Comparison of ENCODE assay signal across 51 mouse cellular contexts in the genomic region with DNA sequence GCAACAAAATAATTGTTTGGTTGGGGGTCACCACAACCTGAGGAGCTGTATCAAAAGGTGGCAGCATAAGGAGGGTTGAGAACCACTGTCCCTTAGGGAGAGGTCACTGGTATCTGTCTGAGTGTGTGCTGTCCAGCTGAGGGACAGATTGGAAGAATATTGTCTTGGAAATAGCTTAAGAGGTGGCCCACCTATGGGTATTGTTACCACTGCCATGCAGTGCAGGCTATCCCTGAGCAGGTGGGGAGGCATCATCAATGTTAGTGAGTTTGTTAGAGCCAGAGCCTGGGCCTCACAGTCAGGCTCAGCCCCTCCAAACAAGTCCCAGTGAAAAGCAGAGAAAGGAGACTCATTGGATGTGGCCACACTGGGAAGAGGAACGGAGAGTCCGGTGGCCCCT. TPM values are rescaled to one million over a fixed set of nuclear protein-coding genes. Genes with fewer than 3 reads are reported as not detected.
"Had no signal": no experiment of that assay in that cellular context is flagged by ENCODE, and none has a peak within 500 bp of the region (broad histone marks: within the 10 kb centered on the region; RNA-seq: fewer than 3 reads in every experiment).

No protein-coding gene starts in this region.

- H3K9me3 ChIP-seq: heart, embryonic 13.5 days; heart, embryonic 15.5 days; hindbrain, embryonic 10.5 days; hindbrain, embryonic 12.5 days; hindbrain, embryonic 13.5 days; hindbrain, embryonic 15.5 days; intestine, embryonic 15.5 days; kidney, embryonic 15.5 days had no signal

- H3K9ac ChIP-seq: heart, embryonic 13.5 days; heart, embryonic 15.5 days; hindbrain, embryonic 12.5 days; hindbrain, embryonic 13.5 days; hindbrain, embryonic 14.5 days; hindbrain, embryonic 15.5 days; intestine, embryonic 15.5 days; kidney, embryonic 15.5 days had no signal

- H3K36me3 ChIP-seq: heart, embryonic 13.5 days; heart, embryonic 15.5 days; hindbrain, embryonic 10.5 days; hindbrain, embryonic 12.5 days; hindbrain, embryonic 13.5 days; hindbrain, embryonic 15.5 days; intestine, embryonic 15.5 days; kidney, embryonic 15.5 days had no signal

- H3K4me1 ChIP-seq: hindbrain, embryonic 12.5 days; hindbrain, embryonic 13.5 days; hindbrain, embryonic 15.5 days; intestine, embryonic 15.5 days had no signal

- H3K4me3 ChIP-seq: heart, embryonic 13.5 days; heart, embryonic 15.5 days; hindbrain, embryonic 10.5 days; hindbrain, embryonic 12.5 days; hindbrain, embryonic 13.5 days; hindbrain, embryonic 15.5 days; intestine, embryonic 15.5 days; kidney, embryonic 15.5 days; layer of hippocampus, adult 2 months; left cerebral cortex, adult 2 months had no signal

- ATAC-seq: hindbrain, embryonic 16.5 days; hindbrain, postnatal 0 days; inflammation-experienced regulatory T-cells, adult 6 months; intestine, postnatal 0 days had no signal

- H3K27ac ChIP-seq: heart, embryonic 13.5 days; heart, embryonic 15.5 days; hindbrain, embryonic 10.5 days; hindbrain, embryonic 12.5 days; hindbrain, embryonic 13.5 days; hindbrain, embryonic 14.5 days; hindbrain, embryonic 15.5 days; hindbrain, postnatal 0 days; intestine, embryonic 15.5 days; kidney, embryonic 15.5 days; kidney, postnatal 0 days; layer of hippocampus, adult 2 months; left cerebral cortex, adult 2 months had no signal

- DNase-seq: heart, postnatal 10 days; heart, postnatal 14 days; heart, postnatal 36 days; heart, postnatal 4 days; kidney, adult 11 months; kidney, adult 18-20 months; kidney, adult 2 months; kidney, adult 8-10 months; kidney, adult 9 months; kidney, postnatal 10 days; kidney, postnatal 14 days; kidney, postnatal 25 days; kidney, postnatal 36 days; kidney, postnatal 4 days; layer of hippocampus, adult 9-11 months; layer of hippocampus, postnatal 36 days had no signal

- H3K27me3 ChIP-seq: heart, embryonic 13.5 days; heart, embryonic 15.5 days; hindbrain, embryonic 12.5 days; hindbrain, embryonic 13.5 days; hindbrain, embryonic 15.5 days; intestine, embryonic 15.5 days; kidney, embryonic 15.5 days had no signal

- H3K4me2 ChIP-seq: heart, embryonic 11.5 days; heart, embryonic 13.5 days; heart, embryonic 15.5 days; hindbrain, embryonic 12.5 days; hindbrain, embryonic 13.5 days; hindbrain, embryonic 14.5 days; hindbrain, embryonic 15.5 days; intestine, embryonic 15.5 days; kidney, embryonic 15.5 days had no signal

RNA-seq across cellular contexts. Expression of a gene that starts 8.8 kb away (rescaled TPM):
- total RNA-seq: hematopoietic stem cell, adult 5-6 weeks had no signal
- polyA plus RNA-seq: inflammation-experienced regulatory T-cells, adult 6 months had no signal

RNA-seq across cellular contexts. Expression of a gene that starts 22.8 kb away (rescaled TPM):
- total RNA-seq: heart, postnatal 10 days; heart, postnatal 14 days; heart, postnatal 25 days; heart, postnatal 36 days; heart, postnatal 4 days; hematopoietic stem cell, adult 5-6 weeks; hindbrain, postnatal 0 days; layer of hippocampus, adult 18-20 months; layer of hippocampus, adult 2 months; layer of hippocampus, adult 8-10 months; layer of hippocampus, postnatal 10 days; layer of hippocampus, postnatal 14 days; layer of hippocampus, postnatal 25 days; layer of hippocampus, postnatal 36 days; left cerebral cortex, adult 18-20 months; left cerebral cortex, adult 2 months; left cerebral cortex, adult 8-10 months had no signal
- polyA plus RNA-seq: heart, embryonic 11.5 days; heart, embryonic 13.5 days; heart, embryonic 14.5 days; heart, embryonic 15.5 days; heart, embryonic 16.5 days; heart, postnatal 0 days; hindbrain, embryonic 10.5 days; hindbrain, embryonic 11.5 days; hindbrain, embryonic 12.5 days; hindbrain, embryonic 13.5 days; hindbrain, embryonic 14.5 days; hindbrain, embryonic 15.5 days; hindbrain, postnatal 0 days; inflammation-experienced regulatory T-cells, adult 6 months; intestine, embryonic 14.5 days; intestine, embryonic 15.5 days; intestine, embryonic 16.5 days; intestine, postnatal 0 days; kidney, adult 2 months; kidney, embryonic 14.5 days; kidney, embryonic 15.5 days; kidney, embryonic 16.5 days; kidney, postnatal 0 days; large intestine, adult 2 months had no signal
